Mouse (Mus musculus): ENCODE measurements around the gene Cfap43. TPM values are rescaled to one million over a fixed set of nuclear protein-coding genes. Genes with fewer than 3 reads are reported as not detected.

Cfap43 gene
- total RNA-seq, 2 experiments from 2014 or later: 0.24 TPM; not detected in 1

DNA sequence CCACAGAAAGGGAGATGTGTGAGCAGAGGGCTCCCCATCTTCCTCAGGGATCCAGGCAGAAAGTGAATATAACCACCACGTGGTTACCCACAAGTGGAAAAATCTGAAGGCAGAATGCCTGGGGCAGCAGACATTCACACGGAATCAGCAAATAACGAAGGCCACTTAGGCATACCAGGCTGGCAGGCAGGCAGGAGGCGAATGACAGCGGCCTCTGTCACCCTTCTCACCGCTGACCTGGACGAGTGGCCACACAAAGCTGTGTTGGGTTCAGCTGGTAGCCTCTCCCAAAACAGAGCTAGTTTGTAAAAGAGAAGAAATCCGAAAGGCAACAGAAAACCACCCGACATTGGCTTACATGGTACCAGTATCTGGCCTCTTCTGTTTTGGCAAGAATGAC is 1.1 kb downstream of the Cfap43 start:
- intact Hi-C loops (cut with DNase I): loop anchor here (2.0 kb wide), 2 partner anchors 15 to 31 kb away; no protein-coding TSS in a partner anchor
- peak; percentile 38 to 42 for DNase-seq

DNA sequence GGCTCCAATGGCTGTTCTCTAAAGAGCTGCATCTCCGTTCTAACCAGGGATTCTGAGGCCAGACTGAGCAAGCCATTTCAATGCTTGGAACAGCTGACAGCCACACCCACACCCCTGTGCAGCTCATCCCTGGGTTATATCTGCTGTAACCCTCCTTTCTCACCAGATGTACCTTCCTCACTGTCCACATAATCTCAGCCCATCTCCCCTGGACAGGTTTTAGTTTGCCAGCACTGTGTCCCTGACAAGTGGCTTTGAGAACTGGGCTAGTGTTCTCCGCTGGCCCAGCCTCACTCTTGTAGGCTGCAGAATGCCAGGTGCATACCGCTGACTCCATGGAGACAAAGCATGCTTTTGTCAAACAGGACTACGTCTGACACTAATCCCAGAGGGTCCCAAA is 1.7 kb downstream of the Cfap43 start:
- no peak for DNase-seq
- intact Hi-C loops (cut with DNase I): no loop called here

DNA sequence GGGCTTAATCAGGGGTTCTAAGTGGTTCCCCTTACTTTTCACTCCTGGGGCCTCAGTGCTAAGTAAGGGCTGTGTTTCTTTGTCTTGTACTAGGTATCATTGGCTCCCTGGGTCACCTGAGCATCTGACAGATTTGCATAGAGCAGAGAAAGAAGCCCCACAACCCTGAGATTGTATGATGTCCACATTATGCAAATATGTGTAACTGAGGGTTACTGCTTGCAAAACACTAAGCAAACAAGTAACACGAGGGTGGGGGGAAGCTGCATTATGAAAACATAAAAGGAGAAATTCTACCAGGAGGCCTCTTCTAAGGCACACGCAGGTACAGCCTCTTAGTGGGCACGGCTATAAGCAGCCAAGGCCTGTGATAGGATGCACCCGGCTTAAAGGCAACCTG is 3.8 kb downstream of the Cfap43 start:
- DNase-seq: no peak
- intact Hi-C loops (cut with DNase I): no loop called here

DNA sequence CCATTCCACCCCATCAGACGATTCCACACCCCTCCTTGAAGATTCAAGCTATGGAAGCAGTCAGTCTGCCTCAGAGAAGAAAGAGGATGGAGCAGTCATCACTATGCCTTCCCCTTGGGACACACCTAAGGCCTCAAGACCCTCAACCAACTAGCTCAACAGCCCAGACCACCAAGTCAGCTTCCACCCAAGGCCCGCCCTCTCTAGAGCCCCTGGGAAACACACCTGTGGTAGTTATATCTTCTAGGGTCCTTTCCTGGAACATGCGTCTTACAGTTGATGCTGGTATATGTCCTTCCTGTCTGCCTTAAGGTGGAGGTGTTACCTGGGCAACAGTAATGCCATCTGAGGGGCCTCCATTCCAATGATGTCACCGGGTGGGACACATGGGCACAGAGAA is 4.9 kb downstream of the Cfap43 start:
- DNase-seq: no peak
- intact Hi-C loops (cut with DNase I): no loop called here

DNA sequence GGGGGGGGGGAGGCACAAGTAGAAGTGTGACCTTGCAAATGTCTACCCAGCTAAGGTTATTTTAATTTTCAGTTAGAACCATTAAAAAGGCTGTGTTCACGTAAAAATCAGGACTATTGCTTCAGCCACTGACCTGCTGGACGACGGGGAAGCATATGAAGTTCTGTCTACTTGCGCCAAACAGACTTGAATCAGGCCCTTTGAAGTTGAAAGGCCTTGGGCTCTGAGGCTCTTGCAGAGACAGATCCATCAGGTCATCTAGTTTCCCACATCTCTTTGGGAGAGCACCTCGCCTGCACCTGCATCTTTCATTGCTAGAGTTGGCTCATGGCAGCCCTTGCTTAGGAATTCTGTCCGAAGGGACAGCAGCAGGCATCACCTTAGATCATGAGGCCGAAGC is 5.7 kb downstream of the Cfap43 start:
- intact Hi-C loops (cut with DNase I): no loop called here
- no peak for DNase-seq

DNA sequence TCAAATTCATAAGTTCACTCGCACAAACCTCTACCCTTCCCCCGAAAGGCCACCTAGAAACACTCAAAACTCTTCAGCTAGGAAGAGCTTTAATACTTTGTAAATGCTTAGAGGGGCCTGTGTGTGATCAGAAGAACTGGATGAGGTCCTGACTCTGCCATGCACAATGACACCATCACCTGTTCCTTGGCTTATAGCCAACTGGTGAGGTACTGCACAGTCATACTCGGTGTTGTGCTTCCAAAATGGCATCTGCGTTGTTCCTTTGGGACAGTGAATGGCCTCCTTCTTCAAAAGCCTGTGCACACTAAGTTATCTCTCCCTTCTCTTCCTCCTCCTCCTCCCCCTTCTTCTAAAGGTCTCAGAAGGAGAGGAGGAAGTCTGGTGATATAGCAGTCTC is 8.3 kb downstream of the Cfap43 start:
- DNase-seq: no peak
- intact Hi-C loops (cut with DNase I): no loop called here

DNA sequence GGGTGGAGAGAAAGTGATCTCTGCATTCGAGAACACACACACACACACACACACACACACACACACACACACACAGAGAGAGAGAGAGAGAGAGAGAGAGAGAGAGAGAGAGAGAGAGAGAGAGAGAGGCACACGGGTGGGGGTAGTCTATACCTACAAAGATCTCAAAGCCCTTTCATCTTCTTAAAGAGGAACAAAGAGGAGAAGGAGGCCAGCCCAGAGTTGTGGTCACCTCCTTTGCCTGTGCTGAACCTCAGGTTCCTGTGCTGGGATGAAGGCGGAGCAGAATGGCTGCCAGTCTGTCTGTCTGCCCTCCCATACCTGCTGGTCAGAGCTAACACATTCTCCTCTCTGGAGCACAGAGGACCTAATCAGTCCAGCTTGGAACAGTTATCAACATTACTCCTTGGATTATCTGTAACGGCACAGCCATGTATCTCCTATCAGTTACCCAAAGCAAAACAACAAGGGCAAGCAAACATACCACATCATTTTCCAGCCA is 8.9 kb downstream of the Cfap43 start:
- no peak for DNase-seq
- intact Hi-C loops (cut with DNase I): no loop called here

DNA sequence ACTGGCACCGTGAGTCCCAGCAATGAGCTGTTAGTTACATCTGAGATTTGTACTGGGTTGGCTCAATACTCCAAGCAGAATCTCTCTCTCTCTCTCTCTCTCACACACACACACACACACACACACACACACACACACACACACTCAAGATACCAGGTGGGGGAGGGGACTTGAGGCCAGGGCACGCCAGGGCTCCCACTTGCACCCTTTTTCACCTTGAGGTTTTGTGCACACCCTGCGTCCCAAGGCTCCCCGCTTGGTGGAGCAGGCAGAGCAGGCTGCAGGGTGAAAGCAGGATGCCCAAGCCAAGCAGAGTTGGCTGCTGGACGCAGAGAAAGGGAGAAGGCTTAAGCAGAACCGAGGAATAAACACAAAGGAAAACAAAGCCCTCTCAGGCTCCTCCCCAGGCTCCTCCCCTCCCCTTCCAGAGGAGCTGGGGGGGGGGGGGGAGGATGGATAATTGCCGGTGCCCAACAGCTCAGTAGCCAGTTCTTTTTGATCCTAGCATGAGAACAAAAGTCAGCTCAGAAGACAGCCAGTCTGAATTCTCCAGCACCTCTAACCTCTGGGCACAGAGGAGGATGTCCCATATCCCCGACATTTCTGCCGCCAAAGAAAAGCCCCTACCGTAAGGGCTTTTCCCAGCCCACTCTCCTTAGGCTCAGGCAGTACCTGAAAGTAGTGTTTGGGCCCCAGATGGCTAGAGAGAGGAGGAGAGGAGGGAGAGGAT is 9.5 kb downstream of the Cfap43 start:
- DNase-seq: peak; percentile 44 to 48
- intact Hi-C loops (cut with DNase I): no loop called here

DNA sequence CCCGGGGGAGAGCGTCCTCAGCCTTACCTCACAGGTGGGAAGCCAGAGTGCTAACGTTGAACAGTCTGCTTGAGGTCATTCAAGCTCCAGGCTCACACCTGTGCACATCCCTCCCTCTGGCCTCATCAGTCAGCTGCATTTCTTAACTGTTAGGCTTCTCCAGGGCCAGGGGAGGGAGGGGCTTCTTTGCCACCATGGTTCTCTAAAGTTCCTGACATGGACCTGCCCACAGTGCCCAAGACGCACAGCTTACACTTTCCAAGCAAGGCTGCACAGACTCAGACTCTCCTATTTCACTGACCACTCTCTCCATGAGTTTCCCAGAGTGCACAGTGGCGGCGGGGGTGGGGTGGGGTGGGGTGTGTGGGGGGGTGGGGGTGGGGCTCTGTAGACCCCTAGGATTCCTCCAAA is 10.1 kb downstream of the Cfap43 start:
- DNase-seq: no peak
- intact Hi-C loops (cut with DNase I): no loop called here

DNA sequence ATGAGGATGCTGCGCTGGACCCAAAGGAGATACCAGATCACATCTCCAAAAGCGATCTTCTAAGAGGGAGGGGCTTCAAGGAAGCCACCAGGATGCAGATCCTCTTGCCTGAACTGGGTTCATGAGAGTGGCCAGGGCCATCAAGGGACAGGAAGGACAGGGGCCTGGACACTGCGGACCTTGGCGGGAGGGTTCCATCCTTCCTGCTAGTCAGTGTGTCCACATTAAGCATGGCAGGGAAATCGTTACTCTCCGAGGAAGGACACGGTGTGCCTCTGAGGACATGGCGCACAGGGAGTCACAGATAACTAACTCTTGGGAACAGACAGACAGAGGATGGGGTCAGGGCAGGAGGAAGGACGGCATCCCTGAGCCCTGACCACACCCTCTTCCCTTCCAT is 11.5 kb downstream of the Cfap43 start:
- no peak for DNase-seq
- intact Hi-C loops (cut with DNase I): no loop called here

DNA sequence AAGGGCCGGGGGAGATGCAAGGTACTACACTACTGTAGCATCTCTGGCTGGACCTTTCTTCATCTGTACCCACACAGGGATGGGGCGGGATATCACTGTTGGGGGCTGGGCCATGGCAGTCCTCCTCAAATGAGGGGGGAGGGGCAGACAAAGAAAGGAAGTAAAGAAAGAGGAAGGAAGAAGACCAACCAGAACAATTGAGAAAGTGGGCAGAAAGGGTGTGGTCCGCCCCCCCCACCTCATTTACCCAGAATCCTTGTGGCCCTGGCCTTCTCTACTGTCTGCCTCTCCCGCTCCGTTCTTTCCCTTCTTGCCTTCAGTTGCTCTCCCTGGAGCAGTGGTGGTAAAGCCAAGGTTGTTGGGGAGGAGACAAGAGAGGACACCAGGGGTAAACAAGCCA is 13.5 kb downstream of the Cfap43 start:
- intact Hi-C loops (cut with DNase I): no loop called here

DNA sequence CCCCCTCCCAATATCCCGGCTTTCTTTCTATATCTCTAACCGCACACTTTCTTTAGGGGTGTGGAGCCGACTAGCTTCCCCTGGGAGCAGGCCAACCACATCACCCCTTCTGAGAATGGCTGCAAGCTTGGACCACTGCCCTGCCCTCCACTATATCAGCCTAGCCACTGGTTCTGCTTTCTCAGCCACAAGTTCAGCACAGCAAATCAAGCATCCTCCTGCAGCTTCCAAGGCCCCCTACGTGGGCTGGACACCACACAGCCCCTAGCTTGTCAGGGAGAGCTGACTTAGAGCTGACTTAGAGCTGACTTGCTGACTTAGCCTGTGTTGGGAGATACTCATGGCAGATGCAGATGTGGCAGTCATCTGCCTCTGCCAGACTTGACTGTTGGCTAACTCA is 14.0 kb downstream of the Cfap43 start:
- DNase-seq: no peak
- intact Hi-C loops (cut with DNase I): no loop called here

More for the DNA sequence above, 13.5 kb downstream of the Cfap43 start:
- DNase-seq: no peak

DNA sequence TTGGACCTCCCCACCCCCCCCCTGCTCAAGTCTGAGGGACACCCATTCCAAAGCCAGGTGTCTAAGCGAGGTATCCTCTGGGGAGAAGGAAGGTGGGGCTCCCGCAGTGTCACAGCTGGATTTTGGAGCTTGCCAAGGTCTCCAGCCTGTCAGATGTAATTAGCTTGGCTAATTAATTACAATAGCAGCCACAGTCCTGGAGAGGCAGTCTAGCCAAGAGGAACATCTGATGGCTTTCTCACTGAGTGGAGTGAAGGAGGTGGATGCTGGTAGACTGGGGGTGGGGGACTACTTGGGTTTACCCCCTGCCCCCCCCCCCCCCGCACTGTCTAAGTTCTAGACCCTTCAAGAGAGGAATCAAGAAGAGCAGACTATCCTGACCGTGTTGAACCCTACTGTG is 15.4 kb downstream of the Cfap43 start:
- no peak for DNase-seq
- intact Hi-C loops (cut with DNase I): loop anchor here (2.0 kb wide), 1 partner anchor 15 kb away; the partner anchor contains the start of genes Cfap43 and Itprip

DNA sequence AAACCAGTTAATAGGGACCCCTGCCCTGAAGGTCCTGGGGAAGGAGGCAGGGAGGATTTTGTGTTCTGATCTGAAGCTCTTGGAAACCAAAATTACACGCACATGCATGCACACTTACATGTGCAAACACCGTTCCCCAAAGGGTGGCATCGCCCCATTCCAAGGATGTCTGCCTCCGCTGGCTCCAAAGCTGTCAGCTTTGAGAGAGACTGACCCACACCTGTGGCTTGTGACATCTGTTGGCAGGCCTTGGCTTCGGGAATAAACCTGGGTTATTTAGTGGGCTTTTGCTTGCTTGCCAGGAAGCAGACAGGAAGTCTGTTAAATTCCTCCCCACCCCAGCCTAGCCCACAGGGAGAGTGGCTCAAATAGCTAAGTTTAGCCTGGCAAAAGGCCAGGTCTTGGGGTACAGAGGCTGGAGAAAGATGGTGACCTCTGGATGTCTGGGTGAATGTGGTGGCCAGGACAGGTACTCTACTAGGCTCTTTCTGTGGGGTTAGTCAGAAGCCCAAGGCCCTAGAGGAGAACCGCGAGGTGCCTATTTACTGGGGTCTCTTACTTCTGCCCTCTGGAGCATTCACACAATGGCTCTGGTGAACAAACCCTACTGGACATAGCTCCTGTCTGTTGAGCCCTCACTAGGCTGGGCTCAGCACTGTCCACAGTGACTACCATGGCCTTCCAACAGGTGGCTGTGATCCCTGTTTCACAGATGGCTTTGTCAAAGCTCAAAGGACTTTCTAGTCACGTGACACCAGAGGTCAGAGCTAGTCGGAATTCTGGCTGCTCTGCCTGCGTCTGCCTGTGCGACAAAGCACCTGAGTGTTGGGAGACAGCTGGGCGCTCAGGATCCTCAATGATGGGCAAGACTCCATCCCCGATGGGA is 16.5 kb downstream of the Cfap43 start:
- DNase-seq: peak; percentile 65 to 66
- intact Hi-C loops (cut with DNase I): loop anchor here (2.0 kb wide), 1 partner anchor 16 kb away; the partner anchor contains the start of genes Cfap43 and Itprip

DNA sequence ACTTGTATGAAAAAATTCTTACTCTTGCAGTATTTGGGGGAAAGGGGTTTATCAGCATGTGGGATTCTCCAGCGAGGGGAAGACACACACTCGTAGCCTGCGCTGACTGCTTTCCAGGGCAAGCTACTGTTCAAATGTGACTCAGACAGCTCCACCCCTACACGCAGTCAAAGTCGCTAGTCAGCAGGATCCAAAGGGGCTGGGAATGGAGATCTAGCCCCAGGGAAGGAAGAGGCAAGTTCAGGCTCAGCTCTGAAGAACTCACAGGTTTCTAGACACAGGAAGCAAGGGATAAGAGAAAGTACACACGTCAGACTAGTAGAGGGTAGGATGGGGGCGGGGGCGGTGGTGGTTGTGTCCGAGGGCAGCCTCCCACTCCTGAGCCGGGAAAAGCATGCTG is 18.5 kb downstream of the Cfap43 start:
- DNase-seq: no peak
- intact Hi-C loops (cut with DNase I): no loop called here

DNA sequence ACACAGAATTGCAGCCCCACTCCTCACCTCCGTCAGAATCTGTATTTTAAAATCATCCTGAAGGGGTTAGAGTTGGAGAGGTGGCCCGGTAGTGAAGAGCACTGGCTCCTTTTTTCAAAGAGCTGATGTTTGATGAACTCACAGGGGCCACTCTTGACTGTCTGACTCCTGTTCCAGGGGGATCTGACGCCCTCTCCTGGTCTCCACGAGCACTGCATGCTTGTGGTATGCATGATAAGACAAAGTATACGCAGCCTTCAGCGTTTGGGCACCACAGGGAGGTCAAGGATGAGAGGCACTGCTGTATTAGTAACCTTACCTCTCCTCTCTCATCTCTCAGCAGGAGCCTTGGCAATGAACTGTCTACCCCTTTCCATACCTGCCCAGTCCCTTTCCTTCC is 19.1 kb downstream of the Cfap43 start:
- DNase-seq: no peak
- intact Hi-C loops (cut with DNase I): no loop called here

DNA sequence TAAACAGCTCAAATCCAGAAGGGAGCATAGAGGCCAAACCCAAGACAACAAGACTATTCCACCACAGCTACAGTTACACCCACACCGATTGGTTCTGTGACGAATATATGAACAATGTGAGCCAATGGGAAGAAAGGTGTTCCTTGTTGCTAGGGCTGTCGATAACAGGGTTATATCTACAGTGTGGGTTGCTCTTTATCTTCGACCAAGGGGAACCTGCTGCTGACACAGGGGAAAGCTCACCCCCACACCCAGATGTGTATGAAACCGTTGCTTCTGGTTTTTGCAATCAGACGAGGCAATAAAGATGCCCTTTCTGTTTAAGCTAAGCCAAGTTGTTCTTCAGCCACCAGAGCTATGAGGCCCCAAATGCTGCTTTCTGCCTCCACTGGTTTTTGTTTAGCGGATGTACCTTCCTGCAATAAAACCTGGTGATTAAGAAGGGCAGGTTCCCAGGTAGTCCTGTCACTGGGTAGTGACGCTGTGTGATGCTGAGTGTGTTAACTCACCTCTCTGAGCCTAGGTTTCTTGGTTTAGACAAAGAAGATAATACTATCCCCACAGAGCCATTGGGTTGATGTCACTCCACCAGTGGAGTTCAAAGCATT is 20.5 kb downstream of the Cfap43 start:
- DNase-seq: no peak
- intact Hi-C loops (cut with DNase I): no loop called here

DNA sequence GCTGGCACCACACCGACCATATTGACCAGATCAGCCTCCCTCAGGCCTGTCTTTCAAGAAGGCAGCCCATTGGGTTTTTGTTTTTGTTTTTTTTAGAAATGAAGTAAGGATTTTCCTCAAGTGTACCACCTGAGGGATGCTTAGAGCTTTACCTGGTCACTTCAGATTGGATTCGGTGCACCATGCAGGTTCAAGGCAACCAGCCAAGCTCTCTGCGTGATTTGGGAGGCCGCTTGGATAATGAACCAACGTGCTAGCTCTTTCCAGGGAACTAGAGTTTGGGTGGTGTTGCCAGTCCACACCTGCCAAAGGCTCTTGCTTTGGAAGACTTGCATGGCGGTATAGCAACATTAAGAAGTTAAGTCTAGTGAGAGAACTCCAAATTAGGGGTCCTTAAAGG is 26.0 kb downstream of the Cfap43 start:
- no peak for DNase-seq
- intact Hi-C loops (cut with DNase I): no loop called here

DNA sequence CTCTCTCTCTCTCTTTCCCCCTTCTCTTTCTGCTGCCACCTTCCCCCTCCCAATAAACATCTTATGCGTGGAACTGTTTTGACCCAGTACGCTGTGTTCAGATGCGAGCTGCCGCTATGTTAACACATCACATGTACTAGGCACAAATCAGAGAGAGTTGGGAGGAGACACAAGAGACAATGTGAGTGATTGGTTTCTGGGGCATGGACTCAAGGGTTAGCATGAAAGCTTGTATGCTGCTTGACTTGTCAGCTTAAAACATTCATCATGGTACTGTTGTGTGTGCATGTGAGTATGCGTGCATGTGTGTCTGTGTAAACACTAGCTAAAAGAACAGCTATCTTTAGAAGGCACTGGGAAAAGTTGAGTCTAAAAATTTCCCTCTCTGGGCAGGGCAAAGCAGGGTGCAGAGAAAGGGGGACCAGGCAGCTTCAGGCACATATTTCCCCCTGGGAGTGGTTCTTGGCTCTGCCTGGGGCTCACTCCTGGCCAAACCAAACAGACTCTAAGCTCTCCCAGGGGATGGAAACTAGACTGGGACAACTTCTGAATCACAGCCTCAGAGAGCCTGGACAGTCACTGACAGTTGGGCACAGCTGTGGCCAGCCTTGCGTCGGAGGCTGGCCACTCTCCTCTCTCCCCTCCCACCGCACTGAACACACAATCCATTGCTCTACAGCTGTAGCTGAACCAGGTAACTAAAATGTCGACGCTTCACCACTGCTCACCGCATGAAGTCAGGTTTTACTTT is 27.4 kb downstream of the Cfap43 start:
- intact Hi-C loops (cut with DNase I): no loop called here
- peak; percentile 66 to 73 for DNase-seq

DNA sequence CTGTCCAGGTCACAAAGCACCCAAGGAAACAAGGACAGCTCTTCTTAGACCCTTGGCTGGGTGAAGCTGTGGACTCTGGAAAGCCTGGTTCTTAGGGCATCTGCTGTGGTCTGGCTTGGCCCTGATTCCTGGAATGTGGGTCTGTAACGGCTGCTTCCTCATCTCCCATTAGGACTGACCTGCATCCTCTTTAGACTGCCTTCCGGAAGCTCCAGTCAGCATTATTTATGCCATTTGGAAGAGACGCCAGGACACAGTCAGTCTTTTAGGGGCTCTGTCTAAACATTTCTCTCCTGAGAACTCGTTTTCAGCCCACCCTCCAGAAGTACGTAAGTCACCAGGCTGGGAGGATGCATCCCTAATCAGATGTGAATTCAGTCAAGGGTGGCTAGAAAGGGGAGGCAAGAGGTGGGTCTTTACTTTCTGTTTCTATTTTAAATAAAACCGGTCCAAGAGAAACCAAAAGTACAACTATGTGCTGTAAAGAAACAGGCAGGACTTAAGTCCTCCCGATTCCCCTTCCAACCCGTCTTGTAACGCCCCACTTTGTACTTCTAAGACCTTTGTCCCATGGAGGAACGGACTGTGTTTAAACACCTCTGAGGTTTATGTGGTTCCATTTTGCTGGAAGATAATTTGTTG is 28.5 kb downstream of the Cfap43 start:
- DNase-seq: no peak
- intact Hi-C loops (cut with DNase I): no loop called here
